Mouse (Mus musculus): ENCODE measurements at regions not wholly inside any gene's neighbourhood (a gene's known extent, or its start where the extent isn't known, plus 50 kb on each side); places are given as distances from the start of the nearest gene placed in this dataset.

DNA sequence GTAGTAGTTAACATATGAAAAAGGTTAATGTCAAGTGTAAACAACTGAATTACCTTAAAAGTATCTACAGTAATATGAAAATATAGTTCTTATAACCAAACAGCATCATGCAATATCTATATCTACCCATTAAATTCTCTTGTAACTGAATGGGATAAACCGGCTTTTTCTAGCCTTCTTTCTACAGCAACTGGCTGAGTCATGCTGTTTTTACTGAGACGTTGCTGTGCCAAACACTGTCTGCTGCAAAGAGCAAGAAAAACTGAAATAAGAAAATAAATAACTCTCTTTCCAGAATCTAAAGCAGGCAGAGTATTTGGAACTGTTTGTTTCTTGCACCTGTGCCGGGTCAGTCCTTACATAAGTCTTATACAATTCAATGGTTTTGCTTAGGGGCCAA lies 74.0 kb downstream of the Nxf2 start:
- DNase-seq (ENCODE audit: low read depth): no peak

GRCm38 (mm10) chrX:134889634-134890033 lies 74.9 kb downstream of the Nxf2 start:
- peak; percentile 26 for DNase-seq (ENCODE audit: low read depth)

DNA sequence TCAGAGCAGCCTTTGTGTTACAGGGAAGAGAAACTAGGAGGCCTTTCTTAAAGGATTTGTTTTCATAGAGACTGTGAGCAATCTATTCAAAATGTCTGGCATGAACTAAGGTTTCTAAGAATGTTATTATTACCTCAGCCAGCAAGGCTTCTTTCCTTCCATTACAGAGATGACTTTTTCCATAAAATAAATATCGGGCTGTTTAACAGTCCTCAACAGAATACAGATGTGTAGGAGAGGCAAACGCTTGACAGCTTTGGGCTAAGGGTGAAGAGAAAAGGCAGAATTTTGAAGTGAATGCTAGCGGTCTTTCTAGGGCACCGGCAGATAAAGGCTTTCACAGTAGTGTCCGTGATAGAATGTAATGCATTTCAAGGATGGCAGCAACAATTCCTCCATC lies 73.3 kb upstream of the Armcx2 start:
- no peak for DNase-seq (ENCODE audit: low read depth)

DNA sequence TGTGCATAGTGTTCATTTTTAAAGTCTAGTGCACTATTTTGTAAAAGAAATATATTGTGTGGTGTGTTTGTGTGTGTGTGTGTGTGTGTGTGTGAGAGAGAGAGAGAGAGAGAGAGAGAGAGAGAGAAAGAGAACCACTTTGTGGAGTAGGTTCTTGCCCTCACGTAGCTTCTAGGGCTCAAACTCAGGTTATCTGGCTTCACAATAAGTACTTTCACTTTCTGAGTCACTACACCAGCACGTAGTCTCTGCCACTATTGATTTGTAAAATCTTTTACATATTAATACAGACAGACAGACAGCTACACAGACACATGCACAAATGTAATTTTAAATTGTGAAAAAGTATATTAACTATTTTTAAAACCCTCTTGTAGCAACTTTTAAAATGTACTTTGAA lies 70.9 kb upstream of the Armcx2 start:
- DNase-seq (ENCODE audit: low read depth): peak; percentile 56

- peak; percentile 39 for DNase-seq (ENCODE audit: low read depth)
Measured at GRCm38 (mm10) chrX:134878870-134879269, 69.8 kb upstream of the Armcx2 start.

DNA sequence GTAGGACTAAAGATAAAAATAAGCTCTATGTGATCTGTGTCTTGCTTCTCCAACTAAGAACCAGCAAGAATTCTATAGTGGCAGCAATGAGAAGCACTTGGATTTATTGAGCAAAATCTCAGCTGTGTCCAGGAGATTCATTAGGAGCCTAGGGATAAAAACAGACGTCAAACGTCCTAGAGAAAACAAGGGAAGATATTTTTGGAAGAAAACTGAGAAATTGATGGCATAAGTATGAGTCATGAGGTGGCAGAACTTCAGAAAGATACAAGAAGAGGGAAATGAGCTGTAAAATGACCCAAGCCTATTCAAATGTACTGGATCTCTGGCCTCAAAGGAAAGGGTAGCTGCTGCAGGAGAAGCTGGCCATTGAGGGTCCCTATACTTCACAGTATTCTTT lies 65.7 kb upstream of the Armcx2 start:
- DNase-seq (ENCODE audit: low read depth): no peak

GRCm38 (mm10) chrX:134873651-134874050 lies 64.6 kb upstream of the Armcx2 start:
- DNase-seq (ENCODE audit: low read depth): no peak

GRCm38 (mm10) chrX:134861641-134862040 lies 52.6 kb upstream of the Armcx2 start:
- DNase-seq (ENCODE audit: low read depth): peak; percentile 66

Data from 416B (cell line).